Mouse (Mus musculus): ENCODE measurements around the gene Iqsec2. TPM values are rescaled to one million over a fixed set of nuclear protein-coding genes. Genes with fewer than 3 reads are reported as not detected.
"Not testable (repeated sequence)": the region's sequence is repeated elsewhere in the genome, so short reads cannot be mapped to it uniquely, and the experiment has no call there.

Iqsec2 gene
- total RNA-seq, 2 experiments from 2014 or later: 141 to 142 TPM

DNA sequence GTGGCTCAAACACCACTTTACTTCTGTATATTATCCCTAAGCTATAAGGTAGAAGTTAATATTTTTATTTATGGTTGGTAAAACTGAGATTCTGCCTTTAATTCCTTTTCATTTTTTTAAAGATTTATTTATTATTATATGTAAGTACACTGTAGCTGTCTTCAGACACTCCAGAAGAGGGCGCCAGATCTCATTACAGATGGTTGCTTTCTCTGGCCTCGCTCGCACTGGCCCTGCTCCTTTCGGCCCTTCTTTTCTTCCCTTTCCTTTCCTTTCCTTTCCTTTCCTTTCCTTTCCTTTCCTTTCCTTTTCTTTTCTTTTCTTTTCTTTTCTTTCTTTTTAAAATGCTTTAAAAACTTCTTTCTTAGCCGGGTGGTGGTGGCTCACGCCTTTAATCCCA is 99.1 kb downstream of the Iqsec2 start:
- DNase-seq (ENCODE audit: low spot score in 2 of 2): not testable (repeated sequence)

DNA sequence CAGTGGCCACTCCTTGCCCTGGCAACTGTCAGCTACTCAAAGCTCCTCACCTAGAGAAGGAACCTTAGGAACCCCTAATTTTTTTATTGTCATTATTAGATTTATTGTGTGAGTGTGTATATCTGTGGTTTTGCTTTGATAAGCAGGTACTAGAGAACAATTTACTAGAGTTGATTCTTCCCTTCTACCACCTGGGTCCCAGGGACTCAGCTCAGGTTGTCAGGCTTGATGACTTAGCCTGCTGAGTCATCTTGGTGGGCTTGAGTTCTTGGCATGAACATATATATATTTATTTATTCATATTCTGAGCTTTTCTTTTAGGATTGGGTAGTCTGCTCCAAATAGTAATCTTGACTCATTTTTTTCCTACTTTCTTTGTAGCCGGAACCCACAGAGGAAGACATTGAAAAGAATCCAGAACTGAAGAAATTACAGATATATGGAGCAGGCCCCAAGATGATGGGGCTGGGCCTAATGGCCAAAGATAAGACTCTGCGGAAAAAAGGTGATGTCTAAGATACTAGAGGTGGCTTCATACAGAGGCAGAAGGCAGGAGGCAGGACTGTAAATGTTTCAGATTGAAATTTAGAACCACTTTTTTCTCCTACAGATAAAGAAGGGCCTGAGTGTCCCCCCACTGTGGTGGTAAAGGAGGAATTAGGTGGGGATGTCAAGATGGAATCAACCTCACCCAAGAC is 100.6 kb downstream of the Iqsec2 start:
- DNase-seq (ENCODE audit: low spot score in 2 of 2): no peak

DNA sequence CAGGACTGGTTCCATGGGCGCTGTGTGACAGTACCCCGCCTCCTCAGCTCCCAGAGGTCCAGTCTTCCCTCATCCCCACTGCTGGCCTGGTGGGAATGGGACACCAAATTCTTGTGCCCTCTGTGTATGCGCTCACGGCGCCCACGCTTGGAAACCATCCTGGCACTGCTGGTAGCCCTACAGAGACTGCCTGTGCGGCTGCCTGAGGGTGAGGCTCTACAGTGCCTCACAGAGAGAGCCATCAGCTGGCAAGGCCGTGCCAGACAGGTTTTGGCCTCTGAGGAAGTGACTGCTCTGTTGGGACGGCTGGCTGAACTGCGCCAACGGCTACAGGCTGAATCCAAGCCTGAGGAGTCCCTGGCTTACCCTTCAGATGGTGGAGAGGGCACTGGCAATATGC is 127.1 kb downstream of the Iqsec2 start:
- DNase-seq (ENCODE audit: low spot score in 2 of 2): peak in 1 of 2 experiments; percentile 11

Other genes with a start within 250 kb of the Iqsec2 start
- 10 to 100 TPM; 41.2 to 49.0 TPM for gene Hsd17b10, start 142.4 kb upstream of the Iqsec2 start, total RNA-seq (2021)
- gene Ribc1, start 128.0 kb upstream of the Iqsec2 start, total RNA-seq (2021): under 1 TPM in 1 of 2 experiments, not detected in 1; 0.21 TPM
- gene Smc1a, start 127.8 kb upstream of the Iqsec2 start, total RNA-seq (2021): 10 to 100 TPM; 52.1 to 54.7 TPM
- gene Kdm5c, start 88.8 kb downstream of the Iqsec2 start, total RNA-seq (2021): 10 to 100 TPM; 47.1 to 65.7 TPM
- 10 to 100 TPM; 56.0 to 60.3 TPM for gene Kantr, start 183.2 kb downstream of the Iqsec2 start, total RNA-seq (2021)
- gene Tspyl2, start 198.2 kb downstream of the Iqsec2 start, total RNA-seq (2021): 100 to 1,000 TPM in 1 of 2 experiments, 10 to 100 TPM in 1; 98.9 to 109 TPM
- 10 to 100 TPM; 13.3 to 14.3 TPM for gene Gpr173, start 224.4 kb downstream of the Iqsec2 start, total RNA-seq (2021)

Measured in left cerebral cortex, adult 18-20 months (tissue).